Mouse (Mus musculus) gonadal fat pad, adult 2 months (tissue): Measurements from ENCODE around the gene Pex16. TPM values are rescaled to one million over a fixed set of nuclear protein-coding genes. Genes with fewer than 3 reads are reported as not detected.
"Not testable (repeated sequence)": the region's sequence is repeated elsewhere in the genome, so short reads cannot be mapped to it uniquely, and the experiment has no call there.

ENCODE experiments used
- DNase-seq: peaks from one replicate; pipeline ENCODE4 v3.0.0-alpha.2; 2012; ENCODE audit warnings: low read depth
- polyA plus RNA-seq: library from polyadenylated mRNA; depleted of rRNA; stranded (reverse); fragments of >200 nt; gene quantifications from 2 replicates; pipeline ENCODE4 v1.2.3, GENCODE M21; 2012

Pex16 gene
- polyA plus RNA-seq, 1 experiment: 180 TPM

- no peak for DNase-seq
Observed at GRCm38 (mm10) chr2:92388081-92388517, 13.6 kb downstream of the Pex16 start.

DNA sequence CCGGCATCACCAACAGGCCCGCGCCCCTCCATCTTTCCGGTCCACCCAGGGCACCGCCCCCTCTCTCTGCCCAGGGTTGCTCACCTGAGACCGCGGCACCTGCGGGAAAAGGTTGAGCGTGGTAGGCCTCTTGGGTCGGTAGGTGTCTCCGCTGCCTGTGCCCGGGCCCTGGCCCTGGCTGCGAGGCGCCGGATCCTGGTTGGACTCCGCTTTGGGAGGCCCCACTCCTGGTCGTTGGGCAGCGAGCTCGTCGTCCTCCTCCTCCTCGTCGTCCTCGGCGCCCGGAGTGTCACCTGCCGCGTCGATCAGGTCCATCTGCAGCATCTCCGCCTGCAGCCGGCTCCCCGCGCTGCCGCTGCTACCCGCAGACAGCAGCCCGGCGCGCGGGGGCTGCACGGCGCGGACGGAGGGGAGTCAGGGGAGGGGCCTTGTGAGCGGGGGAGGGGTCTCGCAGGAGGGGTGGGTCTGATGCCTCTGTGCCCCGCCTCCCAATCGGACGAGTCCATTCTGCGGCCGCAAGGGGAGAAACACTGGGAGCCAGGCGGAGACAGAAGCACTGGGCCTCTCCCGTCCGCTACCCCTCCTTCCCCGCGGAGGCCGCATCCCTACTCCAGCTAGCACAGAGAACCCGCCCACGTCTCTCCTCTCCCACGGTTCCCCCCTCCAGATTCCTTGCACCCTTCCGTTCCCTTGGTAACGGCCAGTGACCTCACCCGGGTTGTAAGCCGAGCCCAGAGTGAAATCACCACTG is 14.6 kb downstream of the Pex16 start:
- DNase-seq: no peak

- DNase-seq: no peak
Observed at GRCm38 (mm10) chr2:92389645-92390044, 15.2 kb downstream of the Pex16 start.

- no peak for DNase-seq
Observed at GRCm38 (mm10) chr2:92390206-92390930, 15.9 kb downstream of the Pex16 start.

DNA sequence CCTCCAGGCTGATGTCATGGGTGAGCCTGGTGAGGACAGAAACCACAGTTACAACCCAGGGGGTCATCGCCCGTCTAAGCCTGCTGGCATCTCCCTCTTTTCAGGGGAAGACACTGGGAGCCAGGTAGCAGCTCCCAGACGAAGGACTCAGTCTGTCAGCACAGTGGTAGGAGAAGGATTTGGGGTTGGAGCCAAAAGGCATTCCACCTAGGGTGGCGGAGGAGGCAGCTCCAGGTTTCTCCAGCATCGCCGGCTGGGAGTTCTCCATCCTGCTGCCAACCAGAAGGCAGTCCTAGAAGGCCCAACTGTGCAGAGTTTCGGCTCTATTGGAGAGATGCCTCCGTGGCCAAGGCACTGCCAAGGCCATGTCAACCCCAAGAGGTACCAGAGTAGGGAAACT is 16.6 kb downstream of the Pex16 start:
- no peak for DNase-seq

- no peak for DNase-seq
Observed at GRCm38 (mm10) chr2:92391703-92392317, 17.3 kb downstream of the Pex16 start.

DNA sequence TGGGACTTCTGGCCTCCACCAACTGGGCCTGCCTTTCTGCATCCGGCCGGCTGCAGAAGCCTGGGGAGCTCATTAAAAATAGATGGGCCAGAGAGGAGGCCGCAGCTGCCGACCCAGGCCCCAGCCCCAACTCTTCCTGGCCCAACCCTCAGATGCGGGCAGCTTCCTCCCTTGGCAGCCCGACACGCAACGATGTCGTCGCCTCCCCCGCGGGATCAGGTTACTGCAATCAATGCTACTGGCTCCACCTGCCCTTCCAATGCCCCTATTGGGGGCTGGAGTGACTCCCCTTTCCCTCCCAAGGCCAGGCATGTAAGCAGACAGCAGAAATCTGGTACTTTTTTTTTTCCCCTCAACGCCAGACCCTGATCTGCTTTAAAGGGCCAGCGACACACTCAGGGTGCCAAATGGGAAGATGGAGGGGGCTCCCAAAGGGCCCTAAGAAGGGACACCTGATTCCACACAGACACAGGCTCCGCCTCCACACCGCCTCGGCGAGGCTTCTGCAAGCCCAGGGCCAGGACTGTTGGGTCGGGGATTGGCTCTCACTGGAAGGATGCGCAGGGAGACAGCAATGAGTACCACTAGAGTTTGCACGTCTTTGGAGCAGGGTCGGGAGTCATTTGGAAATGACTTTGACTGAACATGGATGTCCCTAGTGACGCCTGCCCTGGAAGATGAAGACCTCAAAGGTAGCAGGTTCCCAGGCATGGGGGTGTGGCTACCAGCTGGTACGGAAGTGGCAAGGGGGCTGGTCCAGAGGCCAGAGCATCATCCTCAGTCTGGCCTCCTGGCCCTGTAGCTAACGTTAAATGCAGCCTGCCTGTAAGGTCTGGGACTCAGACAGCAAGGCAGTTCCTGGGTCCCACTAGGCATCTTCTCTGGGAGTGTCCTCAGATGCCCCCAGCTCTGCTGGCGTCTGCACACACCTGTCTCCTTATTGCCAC is 18.1 kb downstream of the Pex16 start:
- no peak for DNase-seq

- no peak for DNase-seq
Observed at GRCm38 (mm10) chr2:92395535-92395934, 21.1 kb downstream of the Pex16 start.

- DNase-seq: no peak
Observed at GRCm38 (mm10) chr2:92397436-92397835, 23.0 kb downstream of the Pex16 start.

DNA sequence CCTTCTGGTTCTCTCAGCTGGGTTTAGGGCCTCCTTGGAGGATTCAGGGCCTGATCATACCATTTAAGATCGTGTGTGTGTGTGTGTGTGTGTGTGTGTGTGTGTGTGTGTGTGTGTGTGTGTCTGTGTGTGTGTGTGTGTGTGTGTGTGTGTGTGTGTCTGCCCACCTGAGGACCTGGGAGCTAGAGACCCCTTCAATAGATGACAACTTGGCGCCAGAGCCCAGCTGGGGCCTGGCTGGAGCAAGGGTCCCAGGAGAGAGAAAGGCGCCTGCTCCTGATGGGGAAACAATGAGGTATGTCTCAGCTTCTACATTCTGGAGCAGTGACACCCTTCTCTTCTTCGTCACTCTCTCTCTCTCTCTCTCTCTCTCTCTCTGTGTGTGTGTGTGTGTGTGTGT is 25.4 kb downstream of the Pex16 start:
- DNase-seq: not testable (repeated sequence)

GRCm38 (mm10) chr2:92400682-92401081 is 26.2 kb downstream of the Pex16 start:
- no peak for DNase-seq

- no peak for DNase-seq
Observed at GRCm38 (mm10) chr2:92401091-92401561, 26.6 kb downstream of the Pex16 start, which contains the start of gene Mapk8ip1. Gene Mapk8ip1 (minus strand): TSS chr2:92401263.

DNA sequence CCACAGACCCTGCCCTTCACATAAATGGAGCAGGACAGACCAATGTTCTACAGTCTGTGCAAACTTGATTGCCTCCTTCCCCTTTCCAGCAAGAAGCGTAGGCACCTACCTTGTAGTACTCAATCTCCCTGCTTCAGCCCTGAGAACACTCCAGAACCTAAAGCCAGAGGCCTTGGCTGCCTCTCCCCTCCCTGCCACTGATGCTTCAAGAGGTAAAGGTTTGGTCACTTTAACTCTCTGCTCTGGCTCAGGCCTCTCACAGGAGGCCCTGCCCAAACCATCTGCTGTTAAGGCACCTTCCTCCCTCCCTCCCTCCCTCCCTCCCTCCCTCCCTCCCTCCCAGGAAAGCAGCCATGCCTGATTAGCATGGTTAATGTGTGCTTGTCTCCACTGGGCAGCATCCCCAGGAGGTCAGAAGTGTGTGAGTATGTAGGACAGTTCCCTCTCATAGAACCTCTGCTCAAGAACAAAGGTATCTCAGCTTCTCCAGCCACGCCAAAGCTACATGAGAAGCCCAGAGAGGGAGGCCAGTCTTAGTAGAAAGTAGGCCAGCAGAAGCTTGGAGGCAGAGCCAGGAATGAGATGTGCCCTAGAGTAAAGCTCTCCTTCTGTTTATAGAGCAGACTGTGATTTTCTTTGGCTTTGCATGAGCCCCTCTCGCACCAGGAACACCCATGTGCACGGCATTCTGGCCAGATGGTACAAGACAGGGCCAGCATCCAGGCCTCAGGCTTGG is 28.3 kb downstream of the Pex16 start:
- DNase-seq: peak; percentile 63

DNA sequence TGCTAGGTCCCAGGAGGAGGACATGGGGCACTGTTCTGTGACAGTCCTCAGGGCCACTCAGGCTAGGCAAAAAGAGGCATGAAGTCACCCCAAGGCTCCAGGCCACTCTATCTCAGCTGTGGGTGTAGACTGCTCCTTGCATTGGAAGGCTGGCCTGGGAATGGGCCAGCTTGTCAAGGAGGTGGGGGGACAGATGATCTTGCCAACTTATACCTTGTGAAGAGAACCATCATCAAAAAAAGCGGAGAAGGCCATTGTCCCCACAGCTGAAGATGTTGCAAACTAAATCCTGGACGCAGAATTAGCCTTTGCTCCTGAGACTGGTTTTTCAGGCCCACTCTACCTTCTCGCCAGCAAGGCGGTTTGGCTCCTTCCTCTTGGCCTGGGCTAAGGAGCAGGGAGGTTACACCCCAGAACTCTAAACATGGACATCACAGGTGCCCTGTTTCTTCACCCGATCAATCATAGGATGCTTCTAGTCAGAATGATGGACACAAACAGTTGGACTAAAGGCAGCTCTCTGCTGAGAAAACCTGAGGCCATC is 29.4 kb downstream of the Pex16 start:
- peak; percentile 70 for DNase-seq

DNA sequence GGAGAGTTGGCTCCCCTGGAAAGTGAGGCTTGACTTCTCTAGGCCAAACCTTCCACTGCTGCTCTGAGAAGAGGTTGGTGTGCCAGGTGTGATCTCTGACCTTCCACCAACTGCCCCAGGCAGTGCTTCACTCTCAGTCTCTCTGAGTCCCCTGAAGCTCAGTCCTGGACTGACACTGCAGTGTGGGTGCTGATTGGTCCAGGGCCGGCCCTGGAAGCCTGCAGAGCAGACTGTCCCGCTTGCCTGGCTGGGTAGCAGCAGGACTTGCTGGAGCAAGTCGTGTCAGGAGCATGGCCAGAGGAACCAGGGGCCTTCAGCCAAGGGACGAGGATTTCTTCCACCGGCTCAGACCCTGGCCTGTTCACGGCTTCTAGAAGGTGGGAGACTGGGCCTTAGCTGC is 30.3 kb downstream of the Pex16 start:
- peak; percentile 92 for DNase-seq

GRCm38 (mm10) chr2:92405687-92406086 is 31.2 kb downstream of the Pex16 start:
- no peak for DNase-seq

DNA sequence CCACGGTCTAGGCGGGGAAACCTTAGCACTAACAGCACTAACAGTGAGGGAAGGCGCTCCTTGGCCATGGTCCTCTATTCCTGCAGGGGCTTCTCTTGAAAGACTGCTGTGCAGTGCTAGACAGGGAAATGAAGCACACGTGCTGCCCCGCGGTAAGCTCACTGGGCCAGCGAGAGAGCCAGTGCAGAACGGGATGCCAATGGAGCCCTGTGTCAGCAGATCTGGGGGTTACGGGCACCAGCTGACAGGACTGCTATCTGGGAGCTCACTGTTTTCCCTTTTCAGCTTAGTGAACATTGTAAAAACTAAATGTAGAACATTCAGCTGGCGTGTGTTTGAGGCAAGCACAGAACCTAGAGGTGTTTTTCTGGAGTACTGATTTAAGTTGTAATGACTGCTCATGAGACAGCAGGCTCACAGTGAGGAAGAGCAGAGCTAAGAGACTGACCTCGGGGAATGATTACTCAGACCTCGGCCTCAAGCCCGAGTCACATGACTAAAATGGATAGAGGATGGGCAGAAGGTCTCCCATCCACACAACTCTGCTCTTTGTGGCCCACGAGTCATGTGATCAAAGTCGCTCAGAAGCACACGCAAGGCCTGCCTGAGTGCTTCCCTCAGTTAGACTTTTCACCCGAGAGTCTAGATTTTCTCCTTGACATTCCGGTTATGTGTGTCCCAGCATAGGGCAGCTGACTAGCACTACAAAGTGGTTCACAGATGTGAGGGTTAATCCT is 34.0 kb downstream of the Pex16 start:
- no peak for DNase-seq

GRCm38 (mm10) chr2:92411705-92412104 is 37.2 kb downstream of the Pex16 start:
- no peak for DNase-seq

- DNase-seq: peak; percentile 90
Observed at GRCm38 (mm10) chr2:92421723-92422387, 47.4 kb downstream of the Pex16 start.
